Mouse (Mus musculus) 416B (cell line): ENCODE data around the gene Cyp2d10.
A peak's percentile ranks its signal among the peaks of the same experiment; 100 is the strongest.
"Not testable (repeated sequence)": the region's sequence is repeated elsewhere in the genome, so short reads cannot be mapped to it uniquely, and the experiment has no call there.

Experiments used
- DNase-seq: peaks from one replicate; pipeline ENCODE4 v3.0.0; 2011; ENCODE audit warnings: low read depth

Gene Cyp2d10

DNA sequence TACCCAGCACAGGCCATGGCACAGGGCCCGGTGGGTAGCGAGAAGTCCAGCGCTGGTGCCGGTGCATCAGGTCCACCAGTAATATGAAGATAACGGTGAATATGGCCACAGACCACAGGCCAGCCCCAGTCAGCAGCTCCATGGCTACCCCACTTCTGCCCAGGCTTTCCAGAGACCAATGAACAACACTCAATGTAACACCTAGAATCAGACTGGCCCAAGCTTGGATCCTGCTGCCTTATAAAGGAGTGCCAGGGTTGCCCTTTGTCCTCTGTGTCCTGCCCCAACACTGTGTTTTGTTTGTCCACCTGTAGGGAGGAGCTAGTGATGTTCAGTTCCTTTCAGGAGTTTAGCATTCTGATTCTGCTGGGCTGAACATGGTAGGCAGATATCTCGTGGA lies at the start of gene Cyp2d10:
Gene Cyp2d10, minus strand, starts transcription at position 215 of the 400 bp plus-strand sequence.
- no peak for DNase-seq

DNA sequence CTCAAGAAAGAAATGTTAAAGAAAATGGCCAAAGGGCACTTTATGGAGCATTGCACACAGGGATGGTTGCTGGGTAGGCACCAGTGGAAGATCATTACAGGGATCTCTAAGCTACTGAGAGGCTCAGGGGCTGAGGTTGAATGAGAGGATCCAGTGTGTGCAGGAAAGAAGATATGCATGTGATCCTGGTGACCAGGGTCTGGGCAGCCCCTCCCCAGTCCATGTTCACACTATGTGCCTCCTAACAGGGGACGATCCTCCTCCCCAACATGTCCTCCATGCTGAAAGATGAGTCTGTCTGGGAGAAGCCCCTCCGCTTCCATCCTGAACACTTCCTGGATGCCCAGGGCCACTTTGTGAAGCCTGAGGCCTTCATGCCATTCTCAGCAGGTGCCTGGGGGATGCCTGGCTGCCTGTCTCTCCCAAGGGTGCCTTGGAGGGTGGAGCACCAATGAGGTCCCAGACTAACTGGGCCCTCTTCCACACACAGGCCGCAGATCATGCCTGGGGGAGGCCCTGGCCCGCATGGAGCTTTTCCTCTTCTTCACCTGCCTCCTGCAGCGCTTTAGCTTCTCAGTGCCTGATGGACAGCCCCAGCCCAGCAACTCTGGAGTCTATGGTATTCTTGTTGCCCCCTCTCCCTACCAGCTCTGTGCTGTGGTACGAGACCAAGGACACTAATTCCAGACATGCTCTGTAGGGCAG lies 49.2 kb upstream of the Cyp2d10 start:
- not testable (repeated sequence) for DNase-seq

DNA sequence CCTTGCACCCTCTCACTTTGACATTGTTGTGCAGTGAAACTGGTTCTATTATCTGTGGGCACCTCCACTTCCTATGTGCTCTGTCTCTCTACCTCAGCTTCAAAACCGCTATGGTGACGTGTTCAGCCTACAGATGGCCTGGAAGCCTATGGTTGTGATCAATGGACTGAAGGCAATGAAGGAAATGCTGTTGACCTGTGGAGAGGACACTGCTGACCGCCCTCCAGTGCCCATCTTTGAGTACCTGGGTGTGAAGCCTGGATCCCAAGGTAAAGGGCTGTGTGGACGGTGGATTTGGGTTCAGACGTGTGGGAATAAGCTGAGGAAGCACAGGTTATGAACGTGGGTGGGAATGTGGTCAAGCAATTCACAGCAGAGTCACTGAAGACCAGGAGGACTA lies 46.5 kb upstream of the Cyp2d10 start:
- not testable (repeated sequence) for DNase-seq

DNA sequence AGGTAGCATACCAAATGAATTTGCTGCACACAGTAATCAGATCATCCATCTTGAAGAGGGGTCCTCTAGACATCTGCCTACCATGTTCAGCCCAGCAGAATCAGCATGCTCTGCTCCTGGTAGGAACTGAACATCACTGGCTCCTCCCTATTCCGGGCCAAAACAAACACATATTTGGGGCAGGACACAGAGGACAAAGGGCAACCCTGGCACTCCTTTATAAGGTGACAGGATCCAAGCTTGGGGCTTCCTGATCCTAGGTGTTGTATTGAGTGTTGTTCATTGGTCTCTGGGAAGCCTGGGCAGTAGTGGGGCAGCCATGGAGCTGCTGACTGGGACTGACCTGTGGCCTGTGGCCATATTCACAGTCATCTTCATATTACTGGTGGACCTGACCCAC lies 45.1 kb upstream of the Cyp2d10 start:
- DNase-seq = not testable (repeated sequence)

DNA sequence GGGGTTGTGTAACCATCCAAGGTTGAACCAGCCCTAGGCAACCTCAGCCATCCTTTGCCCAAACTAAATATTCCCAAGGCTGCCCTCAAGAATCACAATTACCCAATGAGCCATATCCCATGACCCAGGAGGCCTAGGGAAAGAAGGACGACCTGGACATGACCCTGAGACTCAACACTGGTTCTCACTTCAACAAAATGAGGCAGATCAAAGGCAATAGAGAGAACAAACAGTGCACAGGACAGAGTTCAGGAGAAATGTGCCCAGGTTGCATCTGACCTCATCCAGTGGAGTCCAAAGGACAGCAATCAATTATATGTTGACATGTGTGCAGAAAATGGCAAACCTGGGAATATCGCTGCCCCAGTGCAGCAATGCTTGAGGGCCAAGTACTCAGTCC lies 43.0 kb upstream of the Cyp2d10 start:
- not testable (repeated sequence) for DNase-seq

DNA sequence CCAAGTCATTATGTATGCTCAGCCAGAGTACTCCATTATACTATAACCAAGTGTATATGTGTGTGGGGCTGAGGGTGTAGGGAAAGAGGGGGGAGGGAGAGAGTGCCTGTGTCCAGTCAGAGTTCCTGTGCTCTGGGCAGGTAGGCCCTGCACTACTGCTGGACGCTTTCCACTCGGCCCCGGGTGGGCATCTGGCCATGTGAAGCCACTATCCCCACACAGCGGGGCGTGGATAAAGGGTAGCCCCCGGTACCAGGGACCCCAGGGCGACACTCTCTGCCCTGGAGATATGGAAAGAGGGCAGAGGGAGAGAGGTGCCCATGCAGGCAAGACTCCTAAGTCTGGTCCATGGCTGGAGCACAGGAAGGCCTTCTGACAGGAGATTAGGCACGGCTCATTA lies 38.2 kb upstream of the Cyp2d10 start:
- no peak for DNase-seq

DNA sequence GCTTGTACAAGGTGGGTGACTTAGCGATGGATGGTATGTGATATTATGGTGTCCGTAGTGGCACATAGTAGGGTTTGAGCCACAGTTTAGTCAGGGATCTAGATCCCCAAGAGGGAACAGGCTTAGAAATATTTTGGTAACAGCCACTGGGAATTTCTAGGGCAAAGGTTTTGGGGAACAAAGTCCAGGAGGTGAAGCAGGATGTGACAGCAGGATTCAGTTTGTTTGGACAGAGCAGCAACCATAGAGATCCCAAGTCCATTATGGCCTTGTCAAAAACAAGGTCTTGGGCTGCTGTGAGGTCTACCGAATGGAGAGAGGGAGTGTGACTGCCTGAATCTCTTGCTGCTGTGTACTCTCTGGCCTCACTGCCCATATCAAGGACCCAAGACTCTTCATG lies 36.7 kb upstream of the Cyp2d10 start:
- DNase-seq = no peak

DNA sequence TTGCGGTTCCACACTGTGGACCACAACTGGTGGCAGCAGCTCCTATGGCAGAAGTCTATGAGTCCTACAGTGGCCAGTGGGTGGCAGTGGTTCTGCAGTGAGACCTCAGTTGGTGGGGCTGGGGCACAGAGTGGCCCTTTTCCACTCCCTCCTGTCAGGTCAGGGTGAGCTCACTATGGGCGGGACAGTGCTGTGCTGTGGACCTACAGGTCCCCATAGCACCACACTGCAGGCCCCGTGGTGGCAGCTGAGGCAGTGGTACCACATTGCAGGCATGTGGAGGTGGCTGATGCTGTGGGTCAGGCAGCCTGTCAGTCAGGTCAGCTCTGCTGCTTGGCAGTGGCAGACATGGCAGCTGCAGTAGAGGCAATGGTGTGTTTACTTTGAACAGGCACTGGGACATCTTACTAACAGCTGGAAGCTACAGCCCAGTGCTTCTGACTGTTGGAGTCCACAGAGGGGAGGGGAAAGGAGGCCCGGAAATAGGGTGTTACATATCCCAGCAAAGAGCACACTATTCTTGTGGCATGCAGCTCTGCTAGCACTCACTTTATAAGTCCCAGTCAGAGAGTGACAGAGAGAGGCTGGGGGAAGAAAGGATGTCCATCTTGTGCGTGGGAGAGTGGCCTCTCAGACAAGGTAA lies 31.1 kb upstream of the Cyp2d10 start:
- peak; percentile 6 for DNase-seq

DNA sequence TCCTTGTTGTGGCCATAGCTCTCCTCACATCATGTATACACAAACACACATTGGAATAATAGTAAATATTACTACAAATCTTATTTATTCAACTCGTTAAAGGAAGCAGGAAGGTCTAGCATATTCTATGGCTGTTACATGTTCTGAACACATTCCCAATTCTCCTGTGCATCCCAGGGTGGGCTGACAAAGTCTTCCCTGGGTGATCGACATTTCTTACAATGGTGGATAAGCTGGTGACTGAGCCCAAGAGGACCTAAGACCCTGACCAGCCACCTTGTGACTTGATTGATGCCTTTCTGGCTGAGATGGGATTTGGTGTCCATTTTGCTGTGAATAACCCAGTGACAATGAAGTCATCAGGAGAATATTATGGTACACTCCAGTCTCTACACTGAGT lies 28.6 kb upstream of the Cyp2d10 start:
- no peak for DNase-seq

DNA sequence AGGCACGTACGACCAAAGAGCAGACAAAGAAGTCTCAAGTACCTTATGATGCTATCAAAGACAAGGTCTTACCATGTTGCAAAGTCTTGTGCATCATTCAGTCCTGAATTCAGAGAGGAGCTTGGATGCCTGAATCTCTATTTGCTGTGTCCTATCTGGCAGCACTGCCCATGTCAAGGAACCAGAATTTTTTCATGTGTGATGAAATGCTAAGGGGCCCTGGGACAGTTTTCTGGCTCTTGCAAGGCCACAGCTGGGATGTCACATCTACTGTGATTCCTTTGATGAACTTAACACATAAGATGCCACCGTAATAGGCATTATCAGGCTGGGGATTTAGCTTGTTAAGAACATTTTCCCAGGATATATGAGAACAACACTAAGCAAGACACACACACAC lies 28.0 kb upstream of the Cyp2d10 start:
- DNase-seq = no peak

DNA sequence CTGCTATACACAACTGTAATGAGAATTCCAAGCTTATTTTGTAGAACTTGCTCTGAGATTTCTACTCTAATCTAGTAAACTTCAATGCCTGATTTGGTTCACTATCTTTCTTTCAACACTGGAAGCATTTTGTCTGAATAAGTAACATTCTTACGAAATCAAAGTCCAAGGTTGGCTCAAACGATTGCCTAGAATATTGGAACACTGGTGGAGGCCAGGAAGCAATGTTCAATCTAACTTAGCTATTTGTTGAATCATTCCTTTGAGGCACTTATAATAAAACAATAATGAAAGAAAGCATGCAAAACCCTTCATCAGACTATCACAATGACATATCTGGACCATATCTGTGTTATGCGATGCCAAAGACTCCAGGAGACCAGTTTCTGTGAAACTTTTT lies 27.5 kb upstream of the Cyp2d10 start:
- no peak for DNase-seq

DNA sequence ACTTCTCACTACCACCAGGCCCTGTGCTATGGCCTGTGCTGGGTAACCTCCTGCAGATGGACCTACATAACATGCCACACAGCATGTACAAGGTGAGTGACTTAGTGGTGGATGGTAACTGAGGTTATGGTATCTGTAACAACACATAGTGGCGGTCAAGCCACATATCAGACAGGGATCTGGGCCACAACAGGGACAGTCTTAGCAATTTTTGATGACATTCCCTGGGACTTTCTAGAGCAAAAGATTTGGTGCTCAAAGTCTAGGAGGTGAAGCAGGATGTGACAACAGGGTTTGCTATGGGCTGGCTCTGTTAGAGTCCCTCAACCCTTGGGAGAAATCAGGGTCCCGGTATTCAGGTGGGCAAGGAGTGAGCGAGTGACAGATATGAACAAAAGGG lies 26.6 kb upstream of the Cyp2d10 start:
- DNase-seq = no peak

DNA sequence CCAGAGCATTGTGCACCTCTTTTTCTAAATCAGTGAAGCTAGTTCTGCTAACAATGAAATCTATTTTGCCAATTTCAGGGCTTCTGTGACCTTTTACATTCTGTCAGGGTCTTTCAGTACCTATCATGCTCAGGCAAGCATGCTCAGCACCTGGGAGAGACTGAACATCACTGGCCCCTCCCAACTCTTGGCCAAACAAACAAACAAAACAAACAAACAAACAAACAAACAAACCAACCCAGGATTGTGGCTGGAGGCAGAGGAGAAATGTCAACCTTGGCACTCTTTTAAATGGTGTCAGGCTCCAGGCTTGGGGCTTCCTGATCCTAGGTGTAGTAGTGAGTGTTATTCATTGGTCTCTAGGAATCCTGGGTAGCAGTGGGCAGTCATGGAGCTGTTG lies 26.1 kb upstream of the Cyp2d10 start, which contains the start of gene Cyp2d9:
Gene Cyp2d9, plus strand, starts transcription at position 301 of the 400 bp plus-strand sequence.
- no peak for DNase-seq

DNA sequence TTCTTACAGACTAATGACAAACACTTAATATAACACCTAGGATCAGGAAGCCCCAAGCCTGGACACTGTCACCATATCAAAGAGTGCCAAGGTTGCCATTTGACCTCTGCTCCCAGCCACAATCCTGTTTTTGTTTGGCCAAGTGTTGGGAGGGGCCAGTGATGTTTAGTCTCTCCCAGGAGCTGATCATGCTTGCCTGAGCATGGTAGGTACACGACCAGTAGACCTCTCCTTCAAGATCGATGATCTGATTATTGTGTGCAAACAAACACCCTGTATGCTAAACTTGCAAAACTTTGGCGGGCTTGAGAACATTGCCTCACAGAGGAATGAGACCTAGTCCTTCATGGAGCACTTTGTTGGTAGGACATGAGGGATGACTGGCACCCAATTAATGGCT lies 16.5 kb upstream of the Cyp2d10 start:
- no peak for DNase-seq

DNA sequence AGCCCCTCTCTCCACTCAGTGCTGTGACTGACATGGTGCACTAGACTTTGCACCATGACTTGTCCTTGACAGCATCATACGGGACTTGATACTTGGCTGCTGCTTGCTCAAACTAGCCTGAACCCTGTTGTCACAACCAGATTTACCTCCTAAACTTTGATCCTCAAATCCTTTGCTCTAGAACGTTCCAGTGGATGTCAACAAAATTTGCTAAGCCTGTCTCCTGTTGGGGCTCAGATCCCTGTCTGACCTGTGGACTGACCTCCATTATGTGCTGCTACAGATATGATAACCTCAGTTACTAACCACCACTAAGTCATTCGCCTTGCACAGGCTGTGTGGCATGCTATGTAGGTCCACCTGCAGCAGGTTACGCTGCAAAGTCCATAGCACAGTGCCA lies 15.9 kb upstream of the Cyp2d10 start:
- DNase-seq = no peak

DNA sequence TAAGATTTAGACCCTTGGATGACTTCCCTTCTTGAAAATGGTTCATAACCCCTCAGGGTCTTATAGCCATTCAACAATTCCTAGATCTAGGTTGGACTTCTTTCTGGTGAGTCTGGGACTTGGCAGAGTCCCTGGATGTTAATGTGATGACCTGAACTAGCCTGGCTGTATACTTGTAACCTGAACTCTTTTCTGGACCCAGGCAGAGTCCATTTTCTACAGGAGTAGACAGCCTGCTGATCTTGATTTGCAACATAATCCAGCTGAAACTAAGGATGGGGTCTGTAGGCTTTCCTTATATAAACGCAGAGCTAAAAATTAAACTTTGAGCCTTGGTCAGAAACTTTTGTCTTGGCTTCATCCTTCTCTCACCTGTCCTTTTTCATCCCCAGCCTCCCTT lies 11.6 kb upstream of the Cyp2d10 start:
- DNase-seq = no peak

DNA sequence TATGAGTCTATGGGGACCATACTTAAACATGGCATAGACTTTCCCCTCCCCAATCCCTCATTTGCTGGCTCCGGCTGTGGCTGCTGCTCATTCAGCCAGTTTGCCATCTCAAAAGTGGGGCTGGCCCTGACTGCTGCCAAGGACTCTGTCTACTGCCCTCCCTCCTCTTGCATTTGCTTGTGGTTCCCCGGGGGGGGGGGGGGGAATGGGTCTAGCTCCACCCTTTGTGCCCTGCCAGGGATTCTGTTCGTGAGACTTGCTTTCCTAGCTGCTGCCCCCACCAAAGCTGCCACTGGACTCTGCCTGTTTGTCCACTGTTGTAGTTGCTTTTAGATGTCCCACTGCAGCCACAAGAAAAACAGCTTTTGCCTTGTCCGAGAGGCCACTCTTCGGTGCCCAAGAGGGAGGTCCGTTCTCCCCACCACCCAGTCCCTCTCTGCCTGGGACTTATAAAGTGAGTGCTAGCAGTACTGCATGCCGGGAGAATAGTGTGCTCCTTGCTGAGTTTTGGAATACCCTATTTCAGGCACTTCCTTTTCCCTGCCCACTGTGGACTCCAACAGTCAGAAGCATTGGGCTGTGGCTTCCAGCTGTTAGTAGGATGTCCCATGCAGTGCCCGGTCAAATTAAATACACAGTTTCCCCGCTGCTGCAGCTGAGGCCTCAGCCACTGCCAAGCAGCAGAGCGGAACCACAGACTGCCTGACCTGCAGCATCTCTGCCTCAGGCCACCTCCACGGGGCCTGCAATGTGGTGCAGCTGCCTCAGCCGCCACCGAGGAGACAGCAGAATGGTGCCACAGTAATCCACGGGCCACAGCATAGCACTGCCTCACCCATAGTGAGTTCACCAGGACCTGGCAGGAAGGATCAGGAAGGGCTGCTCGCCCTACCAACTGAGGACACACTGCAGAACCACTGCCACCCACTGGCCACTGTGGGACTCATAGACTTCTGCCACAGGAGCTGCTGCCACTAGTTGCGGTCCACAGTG lies 10.1 kb upstream of the Cyp2d10 start:
- peak; percentile 78 for DNase-seq

DNA sequence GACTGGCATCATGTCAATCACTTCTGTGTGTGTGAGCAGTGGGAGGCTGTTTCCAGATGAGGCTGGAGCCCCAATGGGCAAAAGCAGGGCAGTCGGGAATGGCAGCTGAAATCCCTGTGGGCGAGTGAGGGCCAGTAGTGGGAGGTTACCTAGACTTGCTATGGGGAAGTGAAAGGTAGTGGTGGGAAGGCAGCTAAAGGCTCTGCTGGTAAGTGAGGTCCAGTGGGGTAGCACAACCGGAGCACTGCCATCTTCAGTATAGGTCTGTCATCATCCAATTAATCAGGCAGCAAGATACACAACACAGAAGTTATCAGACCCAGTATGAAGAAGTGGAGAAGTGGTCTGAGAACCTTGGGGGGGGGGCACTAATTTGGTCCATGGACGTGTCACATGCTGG lies 541 bp upstream of the Cyp2d10 start:
- DNase-seq = no peak

DNA sequence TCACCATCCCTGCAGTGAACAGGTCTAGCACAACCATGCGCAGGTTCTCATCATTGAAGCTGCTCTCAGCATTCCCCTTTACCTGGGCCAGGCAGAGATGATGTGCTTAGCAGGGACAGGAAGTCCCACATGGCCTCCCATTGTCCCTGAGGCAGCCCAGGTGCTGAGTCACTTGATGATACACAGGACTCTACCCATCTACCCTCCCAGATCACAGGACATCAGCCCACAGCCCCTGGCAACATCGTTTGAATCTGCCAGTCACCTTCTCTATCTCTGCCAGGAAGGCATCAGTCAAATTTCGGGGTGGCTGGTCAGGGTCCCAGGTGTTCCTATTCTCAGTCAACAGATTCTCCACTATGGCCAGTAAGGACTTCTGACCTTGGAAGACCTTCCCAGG lies 2.8 kb downstream of the Cyp2d10 start:
- DNase-seq = no peak

DNA sequence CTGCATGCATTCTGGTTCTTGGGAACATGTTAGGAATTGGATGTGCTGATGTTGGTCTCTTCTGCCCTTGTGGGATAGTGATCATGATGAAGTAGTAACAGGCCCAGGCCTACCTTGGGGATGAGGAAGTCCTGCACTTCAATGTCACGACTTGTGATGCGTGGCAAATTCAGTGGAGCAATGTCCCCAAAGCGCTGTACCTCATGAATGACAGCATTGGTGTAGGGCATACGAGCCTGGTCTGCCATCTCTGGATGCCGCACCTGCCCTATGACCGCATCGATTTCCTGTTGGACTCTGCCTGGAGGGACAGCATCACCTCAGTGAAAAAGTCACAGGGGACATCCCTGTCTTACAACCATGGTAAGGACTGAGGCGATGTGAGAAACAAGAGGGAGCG lies 3.4 kb downstream of the Cyp2d10 start:
- DNase-seq = no peak

DNA sequence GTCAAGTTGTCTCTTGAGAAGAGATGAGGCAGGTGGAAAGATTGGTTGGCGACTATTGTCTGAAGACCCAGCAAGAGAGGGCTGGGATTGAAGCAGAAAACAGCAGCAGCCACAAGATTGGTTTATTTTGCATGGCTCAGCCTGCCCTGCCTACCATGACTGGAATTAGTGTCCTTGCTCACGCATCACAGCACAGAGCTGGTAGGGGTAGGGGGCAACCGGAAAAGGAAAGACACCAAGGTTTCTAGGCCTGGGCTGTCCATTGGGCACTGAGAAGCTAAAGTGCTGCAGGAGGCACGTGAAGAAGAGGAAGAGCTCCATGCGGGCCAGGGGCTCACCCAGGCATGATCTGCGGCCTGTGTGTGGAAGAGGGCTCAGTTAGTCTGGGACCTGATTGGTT lies 4.3 kb downstream of the Cyp2d10 start:
- DNase-seq = no peak

DNA sequence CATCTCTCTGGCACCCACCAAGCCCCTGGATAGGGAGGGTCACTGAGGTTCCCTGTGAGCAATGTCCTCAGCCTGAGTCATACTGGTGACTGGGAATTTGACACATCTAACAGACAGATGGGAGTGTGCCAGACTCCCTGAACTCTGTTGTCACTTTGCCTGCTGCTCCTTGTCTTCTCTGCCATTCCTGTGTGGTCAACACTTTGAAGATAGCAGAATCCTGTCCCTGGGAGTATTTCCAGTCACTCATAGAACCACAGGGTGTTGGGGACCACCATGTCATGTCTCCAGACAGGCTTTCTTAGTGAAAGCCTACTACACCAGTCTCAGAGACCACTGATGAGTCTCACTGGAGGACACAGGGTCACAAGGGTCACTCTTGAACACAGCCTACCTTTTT lies 4.9 kb downstream of the Cyp2d10 start:
- DNase-seq = no peak

DNA sequence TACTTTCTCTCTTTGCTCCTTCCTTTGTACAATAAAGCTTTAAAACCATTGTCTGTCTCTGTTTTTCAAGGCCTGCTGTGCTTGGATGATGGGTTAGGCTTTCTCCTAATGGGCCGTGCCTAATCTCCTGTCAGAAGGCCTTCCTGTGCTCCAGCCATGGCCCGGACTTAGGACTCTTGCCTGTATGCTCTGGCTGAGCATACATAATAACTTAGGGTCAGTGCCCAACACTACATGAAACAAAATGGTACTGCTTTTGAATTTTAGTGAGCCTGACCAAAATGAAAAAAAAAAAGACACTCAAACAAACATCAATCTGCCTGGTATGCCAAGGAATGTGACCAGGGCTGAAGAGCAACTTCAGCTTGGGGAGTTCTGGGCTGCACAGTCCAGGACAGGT lies 5.5 kb downstream of the Cyp2d10 start:
- no peak for DNase-seq
